Mouse (Mus musculus): Measurements from ENCODE around the gene Plekha5. TPM values are rescaled to one million over a fixed set of nuclear protein-coding genes. Genes with fewer than 3 reads are reported as not detected.

Gene Plekha5
- polyA plus RNA-seq, 1 experiment from 2014 or later, result 42.0 TPM

GRCm38 (mm10) chr6:140481701-140482460 lies 58.0 kb downstream of the Plekha5 start:
- Histone ChIP-seq H3K27ac (replicated peaks) (no peak overlapping the region), H3K4me3 (no peak overlapping the region), H3K4me1 (peaks cover 30% of the 10 kb centered on the region), H3K27me3 (replicated peaks; ENCODE audit: low read depth, poor library complexity, severe bottlenecking) (no peaks in the 10 kb centered on the region), H3K36me3 (replicated peaks) (0 out of 2 replicates have a peak, but pooled peaks cover 3% of the 10 kb centered on the region), H3K9me3 (no peaks in the 10 kb centered on the region)
- WGBS, result 65% methylated on average over 7 of the region's 7 CpGs
- DNase-seq (ENCODE audit: low spot score), result no peak

GRCm38 (mm10) chr6:140484170-140484569 lies 60.3 kb downstream of the Plekha5 start:
- WGBS, result 87% methylated on average over 9 of the region's 9 CpGs
- Histone ChIP-seq H3K36me3 (replicated peaks) (0 out of 2 replicates have a peak, but pooled peaks cover 3% of the 10 kb centered on the region), H3K4me1 (peaks cover 29% of the 10 kb centered on the region), H3K9me3 (no peaks in the 10 kb centered on the region), H3K4me3 (no peak overlapping the region), H3K27me3 (replicated peaks; ENCODE audit: low read depth, poor library complexity, severe bottlenecking) (no peaks in the 10 kb centered on the region), H3K27ac (replicated peaks) (0 out of 2 replicates have a peak overlapping the region, but pooled peaks have one; percentile 19)
- no peak for DNase-seq (ENCODE audit: low spot score)

GRCm38 (mm10) chr6:140485636-140486035 lies 61.8 kb downstream of the Plekha5 start:
- no peaks in the 10 kb centered on the region for H3K27me3 ChIP-seq (replicated peaks; ENCODE audit: low read depth, poor library complexity, severe bottlenecking)
- WGBS, result 83% methylated on average over 6 of the region's 6 CpGs

GRCm38 (mm10) chr6:140486685-140487084 lies 62.8 kb downstream of the Plekha5 start:
- Histone ChIP-seq H3K9me3 (no peaks in the 10 kb centered on the region), H3K4me1 (peaks cover 36% of the 10 kb centered on the region), H3K27ac (replicated peaks) (no peak overlapping the region), H3K36me3 (replicated peaks) (0 out of 2 replicates have a peak, but pooled peaks cover 3% of the 10 kb centered on the region), H3K4me3 (no peak overlapping the region), H3K27me3 (replicated peaks; ENCODE audit: low read depth, poor library complexity, severe bottlenecking) (no peaks in the 10 kb centered on the region)
- WGBS, result 86% methylated on average over 5 of the region's 5 CpGs
- DNase-seq (ENCODE audit: low spot score), result no peak

More at GRCm38 (mm10) chr6:140485636-140486035, 61.8 kb downstream of the Plekha5 start:
- no peak for DNase-seq (ENCODE audit: low spot score)
- H3K27ac ChIP-seq (replicated peaks), result no peak overlapping the region
- H3K4me1 ChIP-seq, result peaks cover 29% of the 10 kb centered on the region
- H3K9me3 ChIP-seq, result no peaks in the 10 kb centered on the region
- H3K4me3 ChIP-seq, result no peak overlapping the region
- 0 out of 2 replicates have a peak, but pooled peaks cover 3% of the 10 kb centered on the region for H3K36me3 ChIP-seq (replicated peaks)

- Histone ChIP-seq H3K27me3 (replicated peaks; ENCODE audit: low read depth, poor library complexity, severe bottlenecking) (no peaks in the 10 kb centered on the region), H3K4me1 (peaks cover 31% of the 10 kb centered on the region), H3K36me3 (replicated peaks) (0 out of 2 replicates have a peak, but pooled peaks cover 3% of the 10 kb centered on the region), H3K9me3 (no peaks in the 10 kb centered on the region), H3K27ac (replicated peaks) (no peak overlapping the region), H3K4me3 (no peak overlapping the region)
- WGBS, result 63% methylated on average over 6 of the region's 6 CpGs
- peak; percentile 26 for DNase-seq (ENCODE audit: low spot score)
Observed at GRCm38 (mm10) chr6:140487489-140487888, 63.6 kb downstream of the Plekha5 start.

- Histone ChIP-seq H3K36me3 (replicated peaks) (0 out of 2 replicates have a peak, but pooled peaks cover 6% of the 10 kb centered on the region), H3K9me3 (no peaks in the 10 kb centered on the region), H3K4me1 (peaks cover 27% of the 10 kb centered on the region), H3K27ac (replicated peaks) (no peak overlapping the region), H3K27me3 (replicated peaks; ENCODE audit: low read depth, poor library complexity, severe bottlenecking) (no peaks in the 10 kb centered on the region), H3K4me3 (no peak overlapping the region)
- 86% methylated on average over 3 of the region's 3 CpGs for WGBS
- no peak for DNase-seq (ENCODE audit: low spot score)
Observed at GRCm38 (mm10) chr6:140488673-140489072, 64.8 kb downstream of the Plekha5 start.

- Histone ChIP-seq H3K4me3 (no peak overlapping the region), H3K27me3 (replicated peaks; ENCODE audit: low read depth, poor library complexity, severe bottlenecking) (no peaks in the 10 kb centered on the region), H3K27ac (replicated peaks) (no peak overlapping the region), H3K9me3 (no peaks in the 10 kb centered on the region), H3K4me1 (peaks cover 23% of the 10 kb centered on the region), H3K36me3 (replicated peaks) (0 out of 2 replicates have a peak, but pooled peaks cover 6% of the 10 kb centered on the region)
- DNase-seq (ENCODE audit: low spot score), result no peak
Observed at GRCm38 (mm10) chr6:140489570-140489969, 65.7 kb downstream of the Plekha5 start.

GRCm38 (mm10) chr6:140490220-140490619 lies 66.4 kb downstream of the Plekha5 start:
- Histone ChIP-seq H3K36me3 (replicated peaks) (0 out of 2 replicates have a peak, but pooled peaks cover 5% of the 10 kb centered on the region), H3K9me3 (no peaks in the 10 kb centered on the region), H3K4me1 (peaks cover 23% of the 10 kb centered on the region), H3K4me3 (no peak overlapping the region), H3K27me3 (replicated peaks; ENCODE audit: low read depth, poor library complexity, severe bottlenecking) (no peaks in the 10 kb centered on the region), H3K27ac (replicated peaks) (no peak overlapping the region)
- DNase-seq (ENCODE audit: low spot score), result no peak
- WGBS, result 86% methylated on average over 4 of the region's 4 CpGs

- Histone ChIP-seq H3K9me3 (no peaks in the 10 kb centered on the region), H3K36me3 (replicated peaks) (0 out of 2 replicates have a peak, but pooled peaks cover 6% of the 10 kb centered on the region), H3K4me1 (peaks cover 25% of the 10 kb centered on the region), H3K27me3 (replicated peaks; ENCODE audit: low read depth, poor library complexity, severe bottlenecking) (no peaks in the 10 kb centered on the region), H3K27ac (replicated peaks) (no peak overlapping the region), H3K4me3 (no peak overlapping the region)
- WGBS, result 85% methylated on average over 18 of the region's 18 CpGs
- no peak for DNase-seq (ENCODE audit: low spot score)
Observed at GRCm38 (mm10) chr6:140490921-140491537, 67.2 kb downstream of the Plekha5 start.

GRCm38 (mm10) chr6:140492043-140492442 lies 68.2 kb downstream of the Plekha5 start:
- 0 out of 2 replicates have a peak, but pooled peaks cover 6% of the 10 kb centered on the region for H3K36me3 ChIP-seq (replicated peaks)
- no peak overlapping the region for H3K4me3 ChIP-seq
- DNase-seq (ENCODE audit: low spot score), result no peak
- H3K9me3 ChIP-seq, result no peaks in the 10 kb centered on the region
- no peaks in the 10 kb centered on the region for H3K27me3 ChIP-seq (replicated peaks; ENCODE audit: low read depth, poor library complexity, severe bottlenecking)
- peaks cover 20% of the 10 kb centered on the region for H3K4me1 ChIP-seq
- no peak overlapping the region for H3K27ac ChIP-seq (replicated peaks)
- WGBS, result 92% methylated on average over 6 of the region's 6 CpGs

- Histone ChIP-seq H3K27ac (replicated peaks) (no peak overlapping the region), H3K4me1 (peaks cover 3% of the 10 kb centered on the region; the same call in 1 of the 2 replicates), H3K27me3 (replicated peaks; ENCODE audit: low read depth, poor library complexity, severe bottlenecking) (no peaks in the 10 kb centered on the region), H3K36me3 (replicated peaks) (peaks cover 23% of the 10 kb centered on the region), H3K9me3 (no peaks in the 10 kb centered on the region), H3K4me3 (no peak overlapping the region)
- 92% methylated on average over 3 of the region's 3 CpGs for WGBS
- DNase-seq (ENCODE audit: low spot score), result no peak
Observed at GRCm38 (mm10) chr6:140498074-140498473, 74.2 kb downstream of the Plekha5 start.

GRCm38 (mm10) chr6:140498958-140499357 lies 75.1 kb downstream of the Plekha5 start:
- H3K4me3 ChIP-seq, result no peak overlapping the region
- no peak overlapping the region for H3K27ac ChIP-seq (replicated peaks)
- no peaks in the 10 kb centered on the region for H3K27me3 ChIP-seq (replicated peaks; ENCODE audit: low read depth, poor library complexity, severe bottlenecking)
- peaks cover 21% of the 10 kb centered on the region for H3K36me3 ChIP-seq (replicated peaks)
- no peak for DNase-seq (ENCODE audit: low spot score)
- peaks cover 3% of the 10 kb centered on the region; the same call in 1 of the 2 replicates for H3K4me1 ChIP-seq
- 90% methylated on average over 4 of the region's 4 CpGs for WGBS
- H3K9me3 ChIP-seq, result no peaks in the 10 kb centered on the region
